8 mouse cellular contexts compared by ENCODE assay signal in genomic region chr6:7847890-7848508, GRCm38 (mm10). TPM values are rescaled to one million over a fixed set of nuclear protein-coding genes. Genes with fewer than 3 reads are reported as not detected.
DNase-seq lines count a peak whose midpoint lies in the region; ATAC-seq lines count a peak whose summit lies in the region.
"Had no signal": no experiment of that assay in that cellular context is flagged by ENCODE, and none has a peak within 500 bp of the region (broad histone marks: within the 10 kb centered on the region; RNA-seq: fewer than 3 reads in every experiment).

No protein-coding gene starts in this region.

- H3K9me3 ChIP-seq in kidney, embryonic 15.5 days (replicated peaks), result no peaks in the 10 kb centered on the region
- no peaks in the 10 kb centered on the region for H3K9me3 ChIP-seq in liver, embryonic 12.5 days (replicated peaks)

- ATAC-seq in kidney, embryonic 15.5 days (replicated peaks; ENCODE audit: low FRiP score), result no peak
- no peak for ATAC-seq in liver, embryonic 12.5 days

- no peak overlapping the region for H3K27ac ChIP-seq in kidney, embryonic 15.5 days
- H3K27ac ChIP-seq in liver, embryonic 12.5 days, result peak overlapping the region; percentile 33
- H3K27ac ChIP-seq: kidney, postnatal 0 days had no signal

- H3K4me2 ChIP-seq in kidney, embryonic 15.5 days, result no peak overlapping the region
- peak overlapping the region; percentile 52 for H3K4me2 ChIP-seq in liver, embryonic 12.5 days

- no peaks in the 10 kb centered on the region for H3K36me3 ChIP-seq in kidney, embryonic 15.5 days
- H3K36me3 ChIP-seq in liver, embryonic 12.5 days, result no peaks in the 10 kb centered on the region

- no peaks in the 10 kb centered on the region for H3K27me3 ChIP-seq in kidney, embryonic 15.5 days
- H3K27me3 ChIP-seq in liver, embryonic 12.5 days (replicated peaks), result no peaks in the 10 kb centered on the region

- DNase-seq in kidney, adult 11 months, result peak; percentile 21
- peak; percentile 74 for DNase-seq in 3T3-L1 (ENCODE audit: low read depth, low spot score)
- peak; percentile 35 for DNase-seq in adipocyte (ENCODE audit: low spot score)
- DNase-seq in cerebellum, adult 11-12 months, result no peak
- DNase-seq in MN1 (ENCODE audit: low spot score), result no peak

- H3K4me1 ChIP-seq in kidney, embryonic 15.5 days, result peaks cover 30% of the 10 kb centered on the region
- H3K4me1 ChIP-seq in liver, embryonic 12.5 days, result peaks cover 63% of the 10 kb centered on the region

- H3K4me3 ChIP-seq in kidney, embryonic 15.5 days (replicated peaks), result no peak overlapping the region
- H3K4me3 ChIP-seq in liver, embryonic 12.5 days, result peak overlapping the region; percentile 21

- H3K9ac ChIP-seq in kidney, embryonic 15.5 days, result no peak overlapping the region
- peak overlapping the region; percentile 56 for H3K9ac ChIP-seq in liver, embryonic 12.5 days

- 64% methylated on average over 6 of the region's 6 CpGs for WGBS in kidney, embryonic 15.5 days
- WGBS in liver, embryonic 12.5 days (ENCODE audit: insufficient replicate concordance), result 26% methylated on average over 6 of the region's 6 CpGs

RNA-seq across cellular contexts. Expression of gene C1galt1, which starts 3.4 kb away (rescaled TPM):
- polyA plus RNA-seq in kidney, embryonic 15.5 days (2015; fragmentation: Nextera tagmentation; extraction: Ambion mirVana), result 3.0 and 3.1 TPM in 2 replicates
- polyA plus RNA-seq in liver, embryonic 12.5 days (2016; fragmentation: Nextera tagmentation; extraction: Ambion mirVana), result 5.9 and 6.3 TPM in 2 replicates

Comparison
In these comparisons a context has a peak if more than half of its experiments do, and no peak if none do; other contexts are left out.
1. DNase-seq: peak in kidney, adult 11 months (single experiment), 3T3-L1 (single experiment) and adipocyte (single experiment); none in cerebellum, adult 11-12 months (single experiment) and MN1 (single experiment).